Mouse (Mus musculus): ENCODE results near the gene Aff3.

Gene Aff3

DNA sequence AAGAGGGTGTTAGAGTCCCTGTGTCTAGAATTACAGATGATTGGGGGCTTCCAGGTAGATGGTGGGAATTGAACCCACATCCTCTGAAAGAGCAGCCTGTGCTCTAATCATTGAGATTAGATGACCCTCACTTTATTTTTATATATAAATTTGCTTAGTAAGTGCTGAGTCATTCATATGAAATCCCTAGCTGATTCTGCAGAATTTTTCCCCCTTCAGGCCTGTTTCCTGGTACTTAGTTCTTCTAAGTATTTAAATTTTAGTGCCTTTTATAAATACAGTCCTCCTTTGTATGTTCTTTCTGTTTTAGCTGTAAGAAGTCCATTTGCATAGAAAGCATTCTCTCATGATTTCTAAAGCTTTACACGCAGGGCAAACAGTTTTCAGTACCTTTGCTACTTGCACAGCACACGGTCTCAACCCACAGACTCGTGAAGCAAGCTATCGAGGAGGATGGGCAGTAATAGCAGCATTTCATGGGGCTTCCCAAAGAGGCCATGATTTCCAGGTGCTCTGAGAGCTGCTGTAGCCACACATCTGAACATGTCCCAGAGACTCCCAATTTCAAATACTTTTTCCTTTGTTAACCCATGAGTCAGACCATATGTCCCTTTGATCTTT, 5.7 kb downstream of the Aff3 start:
- DNase-seq (ENCODE audit: extremely low read depth, insufficient read length, low spot score) = no peak

DNA sequence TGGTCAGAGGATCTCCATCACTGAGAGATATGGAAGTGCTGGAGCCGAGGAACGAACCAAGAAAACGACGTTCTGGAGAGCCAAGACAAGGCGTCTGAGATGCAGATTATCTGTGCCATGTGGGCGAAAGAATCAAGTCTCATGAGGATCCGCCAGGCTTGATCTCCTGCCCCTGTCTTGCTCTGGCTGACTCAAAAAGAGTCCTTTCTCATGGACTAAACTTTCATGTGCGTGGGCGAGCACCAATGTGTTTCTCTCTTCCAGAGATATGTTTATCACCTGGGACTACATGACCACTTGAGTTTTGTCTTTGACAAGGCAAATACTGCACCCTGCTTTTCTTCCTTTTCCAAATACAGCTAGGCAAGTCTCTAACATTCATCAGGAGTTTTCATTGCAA, 6.4 kb downstream of the Aff3 start:
- no peak for DNase-seq (ENCODE audit: extremely low read depth, insufficient read length, low spot score)

DNA sequence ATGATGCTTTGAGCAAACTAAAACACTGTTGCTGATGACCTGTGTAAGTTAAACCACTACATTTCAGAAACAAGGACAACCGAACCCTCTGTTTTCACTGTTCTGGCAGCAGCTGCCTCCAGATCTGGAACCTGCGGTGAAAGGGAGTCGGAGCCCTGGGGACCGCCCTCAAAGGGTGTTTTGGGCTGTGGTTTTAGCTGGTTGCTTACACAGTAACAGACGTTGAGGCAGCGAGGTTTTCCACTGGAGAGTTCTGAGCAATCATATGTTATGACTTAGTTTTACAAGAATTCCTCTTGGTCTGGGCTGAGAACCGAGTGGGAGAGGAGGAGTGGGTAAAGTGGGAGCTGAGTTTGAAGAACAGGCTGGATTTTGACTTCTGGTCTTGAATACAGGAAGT, 7.1 kb downstream of the Aff3 start:
- DNase-seq (ENCODE audit: extremely low read depth, insufficient read length, low spot score) = no peak

DNA sequence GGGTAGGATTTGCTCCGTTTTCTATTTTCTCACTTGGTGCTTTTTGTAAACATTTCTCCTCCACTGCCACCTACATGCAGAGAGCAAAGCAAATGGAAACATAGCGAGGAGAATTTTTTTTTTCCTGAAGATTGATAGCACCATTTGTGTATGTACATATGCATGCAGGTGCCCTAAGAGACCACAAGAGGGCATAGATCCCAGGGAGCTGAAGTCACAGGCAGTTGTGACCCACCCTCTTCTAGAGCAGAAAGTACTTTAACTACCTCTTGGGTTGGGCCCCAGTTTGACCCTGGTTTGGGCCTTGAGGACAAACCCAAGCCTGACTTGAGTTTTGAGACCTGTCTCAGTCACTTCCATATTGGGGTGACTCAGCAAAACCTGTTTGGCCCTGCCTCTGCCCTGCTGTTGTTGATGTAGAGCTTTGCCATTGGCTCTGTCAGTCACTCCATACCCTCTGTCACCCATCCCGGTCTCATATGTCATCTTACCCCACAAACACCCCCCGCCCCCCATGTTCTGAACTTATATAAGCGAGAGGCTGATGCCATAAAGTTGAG, 9.7 kb downstream of the Aff3 start:
- no peak for DNase-seq (ENCODE audit: extremely low read depth, insufficient read length, low spot score)

DNA sequence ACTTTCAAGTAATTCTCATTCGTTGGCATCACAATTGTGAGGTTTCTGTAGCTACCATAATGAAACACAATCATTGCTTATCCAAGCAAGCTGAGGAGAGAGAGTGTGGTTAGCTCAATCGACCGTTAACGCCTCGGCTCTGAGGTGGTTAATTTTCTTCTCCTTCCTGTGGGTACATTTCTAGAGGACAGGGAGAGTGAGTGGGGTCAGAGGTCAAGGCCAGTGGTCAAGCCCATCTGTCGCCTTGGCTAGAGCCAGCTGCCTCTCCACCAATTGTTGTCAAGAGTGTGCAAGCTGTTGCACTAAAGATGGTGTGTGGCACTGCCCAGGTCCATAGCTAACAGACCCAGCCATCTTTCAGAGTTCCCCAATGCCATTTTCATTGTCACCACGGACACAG, 14.7 kb downstream of the Aff3 start:
- no peak for DNase-seq (ENCODE audit: extremely low read depth, insufficient read length, low spot score)

DNA sequence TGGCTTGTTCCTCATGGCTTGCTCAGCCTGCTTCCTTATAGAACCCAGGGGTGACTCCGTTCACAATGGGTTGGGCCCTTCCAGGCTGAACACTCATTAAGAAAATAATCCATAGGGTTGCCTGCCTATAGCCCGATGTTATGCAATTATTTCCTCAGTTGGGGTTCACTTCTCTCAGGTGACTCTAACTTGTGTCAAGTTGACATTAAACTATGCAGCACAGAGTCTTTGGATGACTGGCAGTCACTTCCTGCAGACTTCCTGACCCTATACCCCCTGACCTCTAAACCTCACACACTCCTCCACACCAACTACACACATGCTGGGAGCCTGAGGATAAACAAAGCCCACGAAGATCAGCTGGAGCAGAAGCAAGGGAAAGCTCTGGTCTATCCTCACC, 15.6 kb downstream of the Aff3 start:
- DNase-seq (ENCODE audit: extremely low read depth, insufficient read length, low spot score) = no peak

DNA sequence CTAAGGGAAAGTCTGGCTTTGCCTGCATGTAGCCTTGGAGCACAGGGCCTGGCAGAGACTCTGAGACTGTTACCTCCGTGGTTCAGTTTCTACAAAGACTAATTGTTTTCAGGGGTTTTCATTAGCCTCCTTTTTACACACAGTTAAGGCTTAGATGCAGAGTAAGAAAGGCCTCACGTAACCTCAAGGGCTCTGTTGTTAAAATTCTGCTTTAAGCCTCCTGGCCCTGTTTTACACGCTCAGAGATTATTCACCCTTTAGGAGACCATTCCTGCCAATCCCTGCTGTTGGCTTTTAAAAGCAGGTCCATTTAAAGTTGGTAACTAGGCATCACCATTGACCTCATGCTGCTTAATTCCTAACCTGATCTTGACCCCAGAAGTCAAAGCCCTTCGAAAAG, 22.5 kb downstream of the Aff3 start:
- no peak for DNase-seq (ENCODE audit: extremely low read depth, insufficient read length, low spot score)

DNA sequence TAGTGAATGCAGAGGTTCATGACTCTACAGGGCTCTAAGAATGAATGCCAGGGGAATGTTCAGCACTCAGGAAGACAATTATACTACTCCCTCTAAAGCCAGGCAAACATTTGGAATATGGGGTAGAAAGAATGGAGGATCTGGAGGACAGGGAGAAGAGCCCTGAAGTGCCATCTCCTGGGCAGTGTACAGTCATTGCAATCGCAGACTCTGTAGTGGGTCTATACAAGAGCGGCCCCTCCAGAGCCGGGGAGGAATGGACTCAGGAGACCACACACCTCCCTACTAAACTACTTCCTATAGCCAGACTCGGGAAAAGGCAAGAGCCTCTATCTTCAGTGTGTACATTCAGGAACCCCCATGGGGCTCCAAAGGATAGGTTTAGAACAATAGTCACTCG, 25.1 kb downstream of the Aff3 start:
- no peak for DNase-seq (ENCODE audit: extremely low read depth, insufficient read length, low spot score)

DNA sequence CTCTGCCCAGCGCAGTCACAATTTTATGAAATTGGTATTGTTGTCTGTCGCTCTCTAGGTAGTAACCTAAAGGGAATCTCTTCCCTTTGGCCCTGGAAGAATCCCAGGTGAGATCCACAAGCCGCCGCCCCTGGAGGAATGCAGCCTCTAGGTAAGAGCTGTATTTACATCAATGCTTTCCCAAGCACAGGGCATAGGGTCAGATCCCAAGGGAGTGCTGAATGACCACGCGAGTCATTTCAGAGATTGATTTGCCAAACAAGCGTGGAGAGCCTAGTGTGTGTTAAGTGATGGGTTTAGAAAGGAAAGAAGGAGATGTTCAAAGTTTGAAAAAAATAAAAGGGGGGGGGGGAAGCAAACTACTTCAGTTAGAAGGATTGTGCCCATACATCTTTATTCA, 29.2 kb downstream of the Aff3 start:
- no peak for DNase-seq (ENCODE audit: extremely low read depth, insufficient read length, low spot score)

DNA sequence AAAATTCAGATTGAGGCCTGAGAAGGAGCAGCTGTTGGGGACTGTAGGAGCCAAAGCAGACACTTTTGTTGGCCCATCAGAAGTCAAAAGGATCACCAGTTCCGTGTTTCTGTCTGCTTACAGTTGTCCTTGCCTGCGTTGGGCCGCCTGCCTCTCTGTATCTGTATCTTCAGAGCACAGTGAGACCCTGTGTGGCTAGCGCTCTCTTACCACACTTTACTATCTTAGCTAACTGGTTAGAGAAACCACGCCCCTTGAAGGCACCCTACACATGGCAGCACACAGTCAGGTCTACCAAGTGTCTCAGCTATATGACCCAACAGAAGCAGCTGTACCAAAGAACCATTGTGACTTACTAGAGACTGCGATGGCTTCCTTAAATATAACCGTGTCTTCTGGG, 30.7 kb downstream of the Aff3 start:
- DNase-seq (ENCODE audit: extremely low read depth, insufficient read length, low spot score) = no peak

DNA sequence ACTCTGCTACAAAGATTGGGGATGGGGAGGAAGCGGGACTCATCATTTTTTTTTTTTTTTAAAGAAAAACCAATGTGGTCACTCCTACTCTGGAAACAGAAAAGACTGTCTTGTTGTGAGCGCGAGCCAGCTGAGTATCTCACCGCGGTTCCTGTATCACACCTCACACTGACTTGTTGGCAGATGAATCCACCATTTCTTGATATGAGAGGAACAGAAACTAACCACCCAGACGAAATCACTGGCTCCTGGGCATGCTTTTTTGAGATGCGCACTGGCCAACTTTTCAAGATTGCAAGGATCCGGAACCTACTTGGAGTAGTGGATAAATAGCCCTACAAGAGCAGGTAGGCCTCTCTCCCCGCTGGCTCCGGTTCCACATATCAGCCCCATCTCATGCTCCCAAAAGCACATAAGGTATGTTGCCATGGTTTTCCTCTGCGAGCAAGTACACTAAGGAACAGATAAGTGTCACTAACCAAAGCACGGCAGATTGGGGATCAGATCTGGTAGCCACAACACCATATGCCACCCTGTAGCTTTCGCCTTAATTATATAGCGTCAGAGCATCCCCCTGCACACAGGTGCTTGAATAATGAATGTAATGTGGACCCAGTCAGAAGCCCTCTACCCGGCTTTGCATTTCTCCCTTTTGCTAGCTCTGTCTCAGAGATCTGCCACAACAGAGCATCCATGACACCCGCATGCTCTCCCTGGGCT, 32.1 kb downstream of the Aff3 start:
- DNase-seq (ENCODE audit: extremely low read depth, insufficient read length, low spot score) = no peak

DNA sequence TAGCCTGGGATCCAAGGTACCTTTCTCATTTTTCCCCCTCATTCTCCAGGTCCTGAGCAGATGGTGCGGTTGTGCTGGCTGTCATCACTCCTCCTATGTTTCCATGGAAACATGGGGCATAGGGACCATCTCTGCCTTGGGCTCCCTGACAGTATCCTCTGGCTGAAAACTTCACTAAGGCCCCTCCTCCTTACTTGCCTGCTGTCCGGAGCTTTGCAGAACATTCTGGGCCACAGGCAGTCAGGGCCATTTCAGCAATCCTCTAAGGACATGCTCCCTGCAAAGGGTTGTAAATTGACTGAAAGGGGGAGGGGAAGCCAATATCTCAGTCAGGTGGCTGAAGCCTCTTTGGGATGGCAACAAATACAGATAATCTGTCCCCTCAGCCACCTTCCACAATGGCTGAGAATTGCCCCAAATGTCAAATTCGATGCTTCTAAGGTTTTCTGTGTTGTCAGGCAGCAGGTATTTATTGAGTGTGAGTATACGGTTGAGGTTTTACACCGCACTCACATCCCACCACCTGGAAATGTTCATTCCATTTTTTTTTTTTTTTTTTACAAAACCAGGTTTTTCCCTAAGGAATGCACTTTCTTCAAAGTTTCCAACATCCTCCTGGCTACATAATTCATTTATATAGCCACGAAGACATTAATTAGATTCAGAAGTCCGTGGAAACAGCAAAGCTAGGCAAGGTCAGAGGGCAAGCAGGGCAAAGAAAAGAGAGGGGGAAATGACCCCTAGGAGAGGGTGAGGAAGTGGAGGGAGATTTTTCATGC, 33.1 kb downstream of the Aff3 start:
- no peak for DNase-seq (ENCODE audit: extremely low read depth, insufficient read length, low spot score)

DNA sequence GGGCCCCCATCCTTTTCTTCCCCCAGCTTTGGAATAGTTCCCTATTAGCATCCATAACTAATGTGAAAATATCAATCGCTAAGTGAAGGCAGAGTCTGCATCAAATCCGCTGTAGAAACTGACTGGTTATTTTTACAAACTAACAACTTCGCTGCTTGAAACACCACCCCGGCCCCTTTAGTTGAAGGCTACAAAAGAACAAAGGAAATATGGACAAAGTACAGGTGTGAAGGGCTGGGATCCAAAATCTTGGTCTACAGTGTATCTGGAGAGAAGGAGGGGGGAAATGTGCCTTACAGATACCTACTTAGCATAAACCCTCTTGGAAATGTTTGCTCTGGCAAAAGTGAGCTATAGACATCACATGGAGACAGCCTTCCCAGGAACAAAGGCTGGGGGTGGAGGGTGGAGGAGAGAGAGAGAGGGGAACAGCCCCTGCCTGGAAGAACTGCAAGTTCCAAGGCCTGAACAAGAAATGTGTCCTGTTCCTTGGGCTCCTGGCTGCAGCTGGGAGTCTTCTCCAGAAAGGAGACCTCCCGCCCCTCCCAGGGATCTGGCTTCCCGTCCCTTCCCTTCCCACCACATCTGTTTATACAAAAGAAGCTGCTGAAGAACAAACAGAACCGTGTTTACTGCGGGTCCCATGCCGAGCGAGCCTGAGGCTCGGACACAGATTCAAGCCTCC, 35.7 kb downstream of the Aff3 start:
- DNase-seq (ENCODE audit: extremely low read depth, insufficient read length, low spot score) = no peak

DNA sequence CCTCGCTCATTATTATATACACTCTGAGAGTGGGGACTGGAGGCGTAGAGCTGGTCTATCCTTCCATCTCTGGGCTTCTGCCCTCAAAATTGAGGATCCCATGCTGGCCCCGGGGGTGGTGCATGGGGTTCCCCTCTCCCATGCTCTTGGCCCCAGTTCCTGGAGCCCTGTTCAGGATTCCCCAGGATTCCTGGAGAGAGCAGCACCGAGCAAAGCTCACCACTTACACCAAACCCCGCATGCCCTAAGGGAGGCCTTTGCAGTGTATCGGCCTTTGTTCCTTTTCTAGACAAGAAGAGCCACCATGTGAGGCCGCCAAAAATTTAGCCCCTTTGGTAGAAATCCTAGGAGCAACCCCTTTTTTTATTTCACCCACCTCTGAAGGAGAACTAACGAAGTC, 36.3 kb downstream of the Aff3 start:
- no peak for DNase-seq (ENCODE audit: extremely low read depth, insufficient read length, low spot score)

DNA sequence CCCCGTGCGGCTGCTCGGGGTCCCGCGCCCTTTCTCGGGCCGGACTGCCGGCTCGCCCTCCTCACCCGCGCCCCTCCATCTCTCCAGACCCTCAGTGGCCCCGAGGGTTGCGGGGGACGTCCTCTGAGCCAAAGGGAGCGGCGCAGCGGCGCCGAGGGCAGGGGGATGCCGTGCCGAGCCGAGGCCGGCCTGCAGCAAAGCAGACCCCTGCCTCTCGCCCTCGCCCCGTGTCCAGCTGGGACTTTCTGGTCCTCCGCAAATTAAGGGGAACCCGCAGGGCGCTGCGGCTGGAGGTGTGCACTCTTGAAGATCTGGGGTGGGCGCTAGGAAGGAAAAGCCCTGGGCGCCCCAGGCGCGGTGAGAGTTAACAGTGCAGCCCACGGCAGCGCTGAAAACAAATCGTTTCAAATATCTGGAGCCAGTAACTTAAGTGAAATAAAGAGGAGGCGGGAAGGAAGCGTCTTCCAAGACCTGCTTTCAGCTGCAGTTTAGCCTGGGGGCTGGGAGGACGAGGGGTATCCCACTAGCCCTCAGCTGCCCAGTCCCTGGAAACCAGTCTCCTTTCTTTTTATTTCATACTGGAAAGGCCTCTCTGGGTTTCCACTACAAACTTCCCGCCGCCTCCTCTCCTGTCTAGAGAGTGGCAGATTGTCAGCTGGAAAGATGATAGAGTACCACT, 36.9 kb downstream of the Aff3 start:
- DNase-seq (ENCODE audit: extremely low read depth, insufficient read length, low spot score) = no peak

DNA sequence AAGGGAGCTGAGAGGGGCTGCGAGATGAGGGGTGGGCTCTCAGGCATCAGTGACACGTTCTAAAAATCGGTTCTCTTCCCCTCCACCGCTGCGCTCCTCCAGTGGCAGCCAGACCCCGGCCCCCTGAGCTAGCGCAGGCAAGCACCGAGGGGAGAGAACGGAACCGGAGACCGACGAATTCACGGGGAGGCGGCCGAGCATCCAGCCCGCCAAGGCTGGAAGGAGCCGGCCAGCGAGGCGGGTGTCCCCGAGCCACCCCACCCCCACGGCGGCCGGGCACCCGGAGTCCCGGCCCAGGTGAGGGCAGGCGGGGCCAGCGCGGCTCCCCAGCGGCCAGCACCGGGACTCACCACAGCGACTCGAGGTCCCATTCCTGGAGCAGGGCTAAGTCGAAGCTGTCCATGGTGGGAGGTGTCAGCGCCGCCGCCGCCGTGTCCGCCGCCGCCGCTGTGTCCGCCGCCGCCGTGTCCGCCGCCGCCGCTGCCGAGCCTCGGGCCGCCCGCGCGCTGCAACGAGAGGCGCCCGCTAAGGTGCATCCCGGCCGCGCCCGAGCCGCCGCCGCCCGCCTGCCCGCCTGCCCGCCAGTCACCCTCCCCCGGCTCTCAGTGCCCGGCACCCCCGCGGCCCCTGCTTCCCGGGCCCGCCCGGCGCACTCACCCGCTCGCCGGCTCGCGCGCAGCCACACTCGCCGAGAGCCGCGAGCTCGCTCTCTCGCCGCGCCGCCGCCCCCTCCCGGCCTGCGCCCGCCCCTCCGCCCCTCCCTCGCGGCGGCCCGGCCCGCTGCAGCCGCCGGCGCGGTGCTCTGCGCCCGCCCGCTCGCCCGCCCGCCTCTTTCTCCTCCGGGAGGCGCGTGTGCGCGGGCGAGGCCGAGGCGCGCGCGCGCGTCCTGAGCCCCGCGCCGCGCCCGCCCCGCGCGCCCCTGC, 37.8 kb downstream of the Aff3 start:
- DNase-seq (ENCODE audit: extremely low read depth, insufficient read length, low spot score) = no peak

DNA sequence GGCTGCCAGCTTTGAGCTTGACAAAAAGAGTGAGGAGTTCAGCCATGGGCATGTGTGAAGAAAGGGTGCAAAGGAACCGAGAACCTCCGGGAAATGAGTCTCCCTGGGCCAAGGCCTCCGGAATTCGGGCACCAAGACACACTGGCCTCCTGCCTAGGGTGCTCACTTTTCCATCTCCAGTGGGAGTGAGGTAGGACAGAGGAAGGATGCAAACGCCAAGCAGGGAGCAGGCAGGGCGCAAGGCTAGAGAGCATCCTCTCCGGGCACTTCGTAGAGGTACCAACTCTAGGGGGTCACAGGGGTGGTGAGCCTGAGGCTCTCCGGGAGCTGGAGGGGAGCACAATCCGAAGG, 38.4 kb downstream of the Aff3 start:
- DNase-seq (ENCODE audit: extremely low read depth, insufficient read length, low spot score) = no peak

DNA sequence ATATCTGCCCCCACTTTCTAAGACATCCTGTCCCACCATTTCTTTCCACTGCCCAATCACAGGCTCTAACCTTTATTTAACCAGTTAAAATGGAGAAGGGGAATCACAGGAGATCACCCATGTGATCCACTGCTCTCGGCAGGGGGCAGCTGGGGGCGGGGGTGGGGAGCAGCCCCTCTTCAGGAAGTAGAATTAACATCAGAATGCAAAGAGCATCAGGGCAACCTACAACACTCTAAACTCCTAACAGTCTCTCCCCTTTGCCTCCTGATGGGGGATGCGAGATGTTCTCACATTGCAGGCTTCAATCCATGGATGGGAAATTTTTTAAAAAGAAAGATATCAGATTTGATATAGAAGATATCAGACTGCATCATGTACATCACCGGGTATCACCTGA, 42.9 kb downstream of the Aff3 start:
- no peak for DNase-seq (ENCODE audit: extremely low read depth, insufficient read length, low spot score)

DNA sequence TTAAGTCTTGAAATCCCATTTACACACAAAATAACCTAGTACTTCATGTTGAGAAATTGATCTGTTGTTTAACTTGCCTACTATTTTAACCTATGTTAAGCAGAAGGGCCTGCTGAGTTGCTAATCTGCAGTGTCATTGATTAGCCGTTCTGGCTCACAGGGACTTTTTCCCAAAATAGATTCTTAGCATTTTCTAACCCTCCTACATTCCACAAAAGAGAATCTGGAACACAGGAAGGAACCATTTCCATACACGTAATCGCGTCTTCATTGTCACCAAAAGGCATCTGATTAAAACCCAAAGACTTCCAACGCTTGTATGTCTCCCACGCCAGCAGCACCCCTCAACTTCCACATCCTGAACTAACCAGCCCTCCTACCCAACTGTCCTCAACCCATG, 44.4 kb downstream of the Aff3 start:
- no peak for DNase-seq (ENCODE audit: extremely low read depth, insufficient read length, low spot score)

DNA sequence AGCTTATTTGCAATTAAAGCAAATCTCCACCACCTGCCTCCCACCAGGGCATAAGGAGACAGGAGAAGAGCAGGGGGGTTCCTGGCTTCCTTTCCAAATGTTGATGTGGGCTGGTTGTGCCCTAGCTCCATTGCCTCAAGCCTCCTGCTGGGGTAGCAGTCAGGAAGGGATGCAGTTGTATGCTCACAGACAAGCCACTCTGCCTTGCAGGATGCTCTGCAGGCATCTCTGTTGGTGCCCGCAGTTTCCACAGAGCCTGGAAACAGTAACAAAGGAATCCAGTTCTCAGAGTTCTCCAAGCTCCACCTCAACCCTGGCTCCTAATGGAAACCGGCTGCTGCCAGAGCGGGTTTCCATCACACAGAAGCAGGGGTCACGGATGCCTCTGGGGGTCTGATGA, 58.0 kb downstream of the Aff3 start:
- no peak for DNase-seq (ENCODE audit: extremely low read depth, insufficient read length, low spot score)

Data from 3134 (cell line).